Mouse (Mus musculus): ENCODE measurements around the gene Pole2.

Gene Pole2

DNA sequence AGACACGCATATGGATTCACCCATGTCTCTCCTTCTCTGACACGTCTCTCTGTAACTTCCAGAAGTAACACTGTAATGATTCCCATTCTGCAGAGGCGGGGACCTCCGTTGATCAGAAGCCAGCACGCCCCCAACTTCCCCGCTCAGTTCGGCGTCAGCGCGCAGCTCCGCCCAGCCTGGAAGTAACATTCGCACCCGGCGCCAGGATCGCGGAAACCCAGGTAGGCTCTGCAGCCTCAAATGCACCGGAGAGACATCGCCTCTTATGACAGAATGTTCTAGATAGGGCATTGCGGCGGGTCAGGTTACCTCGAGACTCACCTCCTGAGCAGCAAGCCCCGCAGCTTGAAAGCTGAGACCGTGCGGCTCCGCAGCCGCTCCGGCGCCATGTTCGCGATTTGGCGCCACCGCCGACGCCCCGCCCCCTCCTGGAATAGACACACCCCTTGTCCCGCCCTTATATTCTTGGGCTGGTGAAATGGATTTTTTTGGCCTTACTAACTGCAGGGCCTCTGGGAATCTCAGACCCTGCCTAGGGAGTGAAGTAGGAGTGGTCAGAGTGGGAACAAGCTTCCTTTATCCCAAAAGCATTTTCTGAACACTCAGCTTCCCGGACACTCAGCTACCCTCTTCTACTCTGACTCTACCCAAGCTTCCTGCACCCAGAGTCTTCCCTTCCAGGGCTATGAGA lies at the start of gene Pole2:
Pole2 (minus strand) TSS at position 420 of the 691 bp plus-strand sequence.
- peak; percentile 90 for DNase-seq (ENCODE audit: low spot score)

DNA sequence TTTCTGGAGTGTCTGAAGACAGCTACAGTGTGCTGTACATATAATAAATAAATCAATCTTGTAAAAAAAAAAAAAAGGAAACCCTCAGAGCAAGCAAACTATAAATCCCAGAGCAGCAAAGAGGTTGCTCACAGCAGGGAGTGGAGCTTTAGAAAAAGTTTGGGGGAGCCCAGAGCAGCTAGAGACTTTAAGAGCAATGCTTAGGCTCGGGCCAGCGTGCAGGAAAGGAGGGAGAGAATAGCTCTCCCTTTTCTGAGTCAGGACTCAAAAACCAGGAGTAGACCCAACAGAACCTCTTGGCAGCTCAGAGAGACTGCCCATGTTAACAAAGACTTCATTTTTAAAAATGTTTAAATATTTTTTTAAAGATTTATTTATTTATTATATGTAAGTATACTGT lies 41.0 kb upstream of the Pole2 start:
- DNase-seq (ENCODE audit: low spot score), result no peak

DNA sequence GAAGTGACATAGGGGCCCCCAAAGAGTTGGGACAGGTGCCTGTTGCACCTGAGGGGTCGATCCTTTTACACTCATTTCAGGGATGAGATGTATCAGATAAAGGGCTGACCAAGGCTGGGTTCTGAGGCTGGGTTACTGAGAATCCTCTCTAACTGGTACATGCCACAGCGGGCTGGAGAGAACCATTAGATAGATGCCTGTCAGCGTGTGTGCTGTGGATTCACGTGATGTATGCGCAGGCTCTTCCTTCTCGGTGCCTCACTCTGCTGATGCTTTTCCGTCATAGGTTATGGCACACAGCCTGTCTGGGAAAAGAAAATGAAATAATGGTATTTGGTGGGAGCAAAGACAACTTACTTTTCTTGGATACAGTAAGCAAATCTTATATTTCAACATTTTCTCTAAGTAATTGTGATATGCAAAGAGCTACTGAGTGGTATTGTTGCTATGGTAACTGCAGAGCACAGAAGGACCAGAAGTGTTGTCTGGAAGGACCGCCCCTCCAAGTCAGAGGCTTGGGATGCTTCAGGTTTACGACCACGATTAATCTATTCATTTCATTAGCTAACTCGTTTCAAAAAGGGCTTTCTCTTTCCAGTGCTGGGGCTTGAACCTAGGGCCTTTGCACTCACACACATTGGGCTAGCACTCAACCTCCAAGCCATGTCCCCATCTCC lies 40.1 kb upstream of the Pole2 start:
- no peak for DNase-seq (ENCODE audit: low spot score)

DNA sequence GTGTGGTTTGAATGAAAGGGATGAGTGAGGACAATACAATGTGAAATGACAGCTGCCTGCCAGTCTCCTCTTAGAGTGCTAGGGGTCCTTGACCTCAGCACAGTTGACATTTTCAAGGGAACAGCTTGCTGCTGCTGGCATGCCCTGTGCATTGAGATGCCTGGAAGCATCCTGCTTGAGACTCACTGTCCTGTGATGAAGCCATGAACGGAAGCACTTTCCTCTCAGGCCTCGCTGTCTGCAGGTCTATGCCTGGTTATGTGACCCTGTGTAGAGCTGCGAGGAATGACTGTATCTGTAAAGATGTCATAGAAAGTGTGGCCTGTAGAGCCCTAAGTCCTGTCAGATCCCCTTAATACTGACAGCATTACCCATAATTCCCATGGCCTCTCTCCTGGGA lies 37.0 kb upstream of the Pole2 start:
- no peak for DNase-seq (ENCODE audit: low spot score)

DNA sequence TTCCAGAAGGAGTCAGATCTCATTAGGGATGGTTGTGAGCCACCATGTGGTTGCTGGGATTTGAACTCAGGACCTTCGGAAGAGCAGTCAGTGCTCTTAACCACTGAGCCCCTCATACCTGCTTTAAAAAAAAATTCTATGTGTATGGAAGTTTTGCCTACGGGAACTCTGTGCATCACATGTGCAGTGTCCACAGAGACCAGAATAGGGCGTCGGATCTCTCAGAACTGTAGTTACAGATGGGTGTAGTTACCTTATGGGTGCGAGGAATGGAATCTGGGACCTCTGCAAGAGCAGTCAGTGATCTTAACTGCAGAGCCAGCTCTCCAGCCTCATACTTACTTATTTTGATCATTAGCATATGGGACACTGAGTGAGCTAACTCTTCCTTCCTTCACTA lies 34.3 kb upstream of the Pole2 start:
- DNase-seq (ENCODE audit: low spot score), result no peak

DNA sequence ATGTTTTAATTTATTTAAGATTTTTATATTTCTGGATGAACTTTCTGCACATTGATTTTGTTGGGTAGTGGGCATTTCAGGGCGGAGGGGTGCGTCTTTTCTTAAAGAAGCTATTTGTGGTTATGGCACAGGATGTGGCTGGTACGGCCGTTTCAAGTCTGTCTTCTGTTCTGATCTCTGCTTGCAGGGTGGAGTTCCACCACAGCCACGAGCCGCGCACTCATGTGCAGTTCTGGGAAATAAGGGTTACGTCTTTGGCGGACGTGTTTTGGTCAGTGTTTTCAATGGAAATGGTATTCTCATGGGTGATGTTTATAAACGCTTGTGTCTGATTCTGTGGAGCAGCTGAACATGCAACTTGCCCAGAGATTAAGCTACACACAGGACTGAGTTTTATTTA lies 29.8 kb upstream of the Pole2 start:
- no peak for DNase-seq (ENCODE audit: low spot score)

DNA sequence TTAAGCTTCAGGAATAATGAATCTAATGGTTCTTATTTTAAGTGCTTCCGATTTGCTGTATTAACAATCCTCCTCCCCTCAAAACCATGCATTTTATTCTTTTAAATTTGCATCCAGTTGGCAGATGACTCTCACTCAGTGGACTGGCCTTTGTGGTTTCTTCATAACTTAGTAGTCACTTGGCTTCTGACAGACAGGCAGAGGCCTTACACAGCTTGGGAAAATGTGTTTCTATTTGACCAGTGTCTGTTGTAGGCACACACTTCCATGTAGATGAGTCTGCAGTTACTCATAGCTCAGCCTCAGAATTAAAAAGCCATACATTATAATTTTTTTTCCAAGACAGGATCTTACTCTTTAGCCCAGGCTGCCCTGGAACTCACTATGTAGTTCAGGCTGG lies 25.8 kb upstream of the Pole2 start:
- no peak for DNase-seq (ENCODE audit: low spot score)

DNA sequence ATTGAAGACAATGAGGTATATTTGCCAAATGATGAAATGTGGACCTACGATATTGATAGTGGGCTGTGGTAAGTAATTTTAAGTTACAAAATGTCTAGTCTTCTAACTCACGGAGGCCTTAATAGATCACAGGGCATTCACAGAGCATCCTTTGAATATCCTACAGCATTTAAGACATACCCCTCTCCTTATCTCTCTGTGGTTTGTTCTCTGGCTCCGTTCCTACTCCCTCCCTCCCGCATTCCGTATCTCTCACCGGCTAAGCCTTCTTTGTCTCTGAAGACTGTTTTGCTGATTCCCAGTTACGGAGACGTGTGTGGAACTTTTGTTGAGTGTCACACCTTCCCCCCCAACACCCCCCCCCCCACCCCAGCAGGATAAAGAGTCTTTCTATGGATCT lies 22.8 kb upstream of the Pole2 start:
- DNase-seq (ENCODE audit: low spot score), result no peak

DNA sequence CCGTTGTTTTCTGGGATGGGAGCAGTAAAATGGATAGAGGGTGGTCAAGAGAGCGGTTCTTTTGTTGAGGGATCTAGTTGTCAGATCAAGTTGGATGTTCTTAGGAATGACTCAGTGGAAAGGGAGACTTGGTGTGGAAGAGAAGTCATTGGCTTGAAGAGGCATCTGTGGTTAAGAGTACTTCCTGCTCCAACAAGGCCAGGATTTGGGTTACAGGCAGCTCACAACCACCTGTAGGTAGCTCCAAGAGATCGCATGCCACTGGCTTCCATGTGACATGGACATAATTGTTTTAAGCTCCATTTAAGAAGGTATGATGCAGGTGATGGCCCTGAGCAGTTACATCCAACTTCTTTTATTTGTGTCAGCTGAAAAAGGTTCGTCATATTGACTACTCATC lies 21.8 kb upstream of the Pole2 start:
- DNase-seq (ENCODE audit: low spot score), result no peak

DNA sequence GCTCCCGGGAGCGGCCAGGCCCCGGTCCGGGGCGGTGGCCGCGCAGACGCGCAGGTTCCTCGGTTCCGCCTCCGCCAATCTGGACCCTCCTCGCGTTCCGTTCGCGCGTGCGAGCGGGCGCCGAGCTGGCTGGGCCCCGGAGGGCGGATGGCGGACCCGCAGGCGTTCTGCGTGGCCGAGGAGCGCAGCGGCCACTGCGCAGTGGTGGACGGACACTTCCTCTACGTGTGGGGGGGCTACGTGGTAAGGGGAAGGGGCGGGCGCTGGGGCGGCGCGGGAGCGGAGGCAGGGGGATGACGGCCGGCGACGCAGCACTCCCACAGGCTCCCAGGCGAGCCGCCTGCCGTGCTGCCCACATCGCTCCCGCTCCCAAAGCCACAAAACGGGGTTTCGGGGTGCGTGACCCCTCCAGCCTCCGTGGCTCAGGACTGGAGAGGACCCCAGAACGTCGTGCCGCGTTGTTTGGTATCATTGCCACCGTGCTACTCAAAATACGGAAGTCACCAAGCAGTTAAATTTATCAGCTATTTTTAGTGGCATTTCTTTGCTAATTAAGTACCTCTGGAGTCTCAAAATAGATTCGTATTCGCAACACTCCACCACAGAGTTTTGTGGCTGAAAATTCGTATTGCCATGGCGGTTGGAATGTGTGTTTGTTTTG lies 13.9 kb upstream of the Pole2 start:
- DNase-seq (ENCODE audit: low spot score), result peak; percentile 72

DNA sequence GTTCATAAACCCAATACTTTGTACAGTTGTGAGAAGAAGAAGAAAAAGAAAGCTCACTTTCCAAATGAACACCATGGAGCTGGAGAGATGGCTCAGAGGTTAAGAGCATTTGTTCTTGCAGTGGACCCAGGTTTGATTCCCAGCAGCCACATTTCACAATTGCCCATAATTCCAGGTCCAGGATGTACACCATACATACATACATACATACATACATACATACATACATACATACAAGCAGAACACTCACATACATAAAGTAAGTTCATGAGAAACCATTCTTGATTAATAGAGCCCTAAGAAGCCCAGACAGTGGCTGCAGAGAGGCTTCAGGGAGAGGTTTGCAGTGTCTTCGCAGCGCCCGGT lies 13.4 kb upstream of the Pole2 start:
- no peak for DNase-seq (ENCODE audit: low spot score)

DNA sequence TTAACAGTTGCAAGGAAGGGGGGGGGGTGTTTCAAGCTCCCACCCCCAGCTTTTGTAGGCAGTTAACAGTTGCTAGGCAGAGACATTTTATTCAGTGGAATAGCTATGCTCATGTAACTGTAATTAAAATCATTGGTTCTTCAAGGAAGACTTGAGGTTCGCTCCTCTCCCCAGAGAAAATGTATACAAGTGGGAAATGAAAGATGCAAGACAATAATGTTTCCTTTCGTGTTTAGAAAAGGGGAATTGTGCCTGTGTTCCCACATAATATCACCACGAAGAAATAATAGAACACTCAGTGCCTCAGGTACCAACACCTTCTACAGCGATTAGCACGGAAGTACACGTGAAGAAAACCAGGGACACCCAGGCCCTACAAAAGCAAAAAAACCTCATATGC lies 12.9 kb upstream of the Pole2 start, which contains the start of gene Klhdc1:
Klhdc1 (plus strand) TSS at position 301 of the 400 bp plus-strand sequence.
- DNase-seq (ENCODE audit: low spot score), result no peak

DNA sequence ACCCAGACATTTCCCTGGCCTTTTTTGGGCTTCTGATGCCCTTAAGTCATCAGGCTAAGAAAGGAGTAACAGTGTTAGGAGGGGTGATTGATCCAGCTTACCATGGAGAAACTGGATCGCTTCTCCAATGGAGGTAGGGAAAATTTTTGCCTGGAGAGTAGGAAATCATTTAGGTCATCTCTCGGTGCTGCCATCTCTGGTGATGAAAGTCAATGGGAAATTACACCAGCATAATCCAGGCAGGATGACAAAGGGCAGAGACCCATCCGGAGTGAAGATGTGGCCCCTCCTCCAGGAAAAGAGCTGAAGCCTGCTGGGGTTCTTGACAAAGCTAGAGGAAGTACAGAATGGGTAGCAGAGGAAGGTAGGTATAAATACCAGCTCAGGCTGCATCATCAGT lies 10.3 kb upstream of the Pole2 start:
- DNase-seq (ENCODE audit: low spot score), result no peak

DNA sequence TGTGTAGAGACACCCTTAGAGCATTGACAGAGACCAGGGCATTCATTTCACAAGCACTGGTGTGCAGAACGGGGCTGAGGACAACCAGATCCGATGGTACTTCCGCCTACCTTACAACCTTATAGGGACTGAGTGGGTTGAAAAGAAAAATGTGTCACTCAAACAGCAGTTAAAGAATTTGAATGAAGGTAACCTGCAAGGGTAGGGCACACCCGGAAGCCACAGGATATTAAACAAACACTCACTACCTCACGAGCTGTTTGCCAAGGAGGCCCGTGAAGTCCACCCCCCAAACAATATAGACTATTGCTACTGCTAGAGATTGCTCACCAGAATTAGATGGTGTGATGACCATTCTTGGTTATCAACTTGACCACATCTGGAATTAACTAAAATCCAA lies 7.8 kb upstream of the Pole2 start:
- no peak for DNase-seq (ENCODE audit: low spot score)

DNA sequence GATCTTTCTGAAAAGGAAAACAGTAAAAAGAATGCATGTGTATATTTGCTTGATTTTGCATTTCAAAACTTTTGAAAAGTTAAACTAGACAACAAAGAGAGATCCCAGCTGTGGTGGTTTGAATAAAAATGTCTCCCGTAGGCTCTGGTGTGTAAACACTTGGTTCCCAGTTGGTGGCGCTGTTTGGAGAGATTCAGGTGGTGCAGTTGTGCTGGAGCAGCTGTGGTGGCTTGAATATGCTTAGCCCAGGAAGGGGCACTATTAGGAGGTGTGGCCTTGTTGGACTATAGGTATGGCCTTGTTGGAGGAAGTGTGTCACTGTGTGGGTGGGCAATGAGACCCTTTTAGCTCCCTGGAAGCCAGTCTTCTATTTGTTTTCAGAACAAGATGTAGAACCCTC lies 1.3 kb upstream of the Pole2 start:
- DNase-seq (ENCODE audit: low spot score), result no peak

DNA sequence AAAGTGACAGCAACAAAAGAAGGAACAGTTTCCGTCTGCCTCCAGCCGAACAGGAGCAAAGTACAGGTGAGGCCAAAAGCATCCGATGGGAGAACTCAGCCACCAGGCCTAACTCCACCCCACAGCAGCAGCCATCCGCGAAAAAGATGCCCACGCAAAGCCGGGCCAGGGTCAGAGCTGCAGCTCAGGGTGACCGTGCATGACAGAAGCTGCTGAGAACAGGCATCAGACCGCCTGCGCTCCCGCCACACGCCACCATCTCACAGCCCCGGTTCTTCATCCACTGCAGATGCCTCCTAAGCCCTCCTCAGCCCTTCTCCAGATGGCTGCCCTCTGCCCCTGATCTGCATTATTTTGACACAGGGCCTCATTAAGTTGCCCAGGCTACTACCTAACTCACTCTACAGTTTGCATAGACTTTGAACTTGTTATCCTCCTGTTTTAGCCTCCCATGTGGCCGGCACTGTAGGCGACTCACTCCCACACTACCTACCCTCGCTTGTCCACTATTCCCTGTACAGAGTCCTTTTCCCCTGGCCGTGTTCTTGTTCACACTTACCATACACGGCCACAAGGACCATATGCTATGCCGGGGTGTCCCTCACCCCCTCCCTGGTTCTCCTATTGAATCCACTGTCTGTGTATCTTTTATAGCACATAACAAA lies 7.2 kb downstream of the Pole2 start:
- no peak for DNase-seq (ENCODE audit: low spot score)

DNA sequence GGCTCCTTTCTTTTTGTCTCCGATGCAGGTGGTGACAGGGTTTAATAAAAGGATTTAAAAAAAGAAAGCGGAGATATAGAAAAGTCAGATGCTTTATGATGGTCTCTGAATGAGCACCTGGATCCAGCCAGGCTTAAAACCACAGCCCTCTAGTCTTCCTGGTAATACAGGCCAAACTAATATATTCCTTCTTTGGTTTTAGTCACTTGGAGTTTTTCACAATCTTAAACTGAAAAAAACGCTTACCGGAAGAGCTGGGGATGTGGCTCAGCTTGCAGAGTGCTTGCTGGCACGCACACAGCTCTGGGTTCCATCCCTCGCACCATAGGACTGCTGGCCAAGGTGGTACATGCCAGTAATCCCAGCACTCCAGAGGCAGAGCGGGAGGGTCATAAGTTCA lies 11.4 kb downstream of the Pole2 start:
- no peak for DNase-seq (ENCODE audit: low spot score)

DNA sequence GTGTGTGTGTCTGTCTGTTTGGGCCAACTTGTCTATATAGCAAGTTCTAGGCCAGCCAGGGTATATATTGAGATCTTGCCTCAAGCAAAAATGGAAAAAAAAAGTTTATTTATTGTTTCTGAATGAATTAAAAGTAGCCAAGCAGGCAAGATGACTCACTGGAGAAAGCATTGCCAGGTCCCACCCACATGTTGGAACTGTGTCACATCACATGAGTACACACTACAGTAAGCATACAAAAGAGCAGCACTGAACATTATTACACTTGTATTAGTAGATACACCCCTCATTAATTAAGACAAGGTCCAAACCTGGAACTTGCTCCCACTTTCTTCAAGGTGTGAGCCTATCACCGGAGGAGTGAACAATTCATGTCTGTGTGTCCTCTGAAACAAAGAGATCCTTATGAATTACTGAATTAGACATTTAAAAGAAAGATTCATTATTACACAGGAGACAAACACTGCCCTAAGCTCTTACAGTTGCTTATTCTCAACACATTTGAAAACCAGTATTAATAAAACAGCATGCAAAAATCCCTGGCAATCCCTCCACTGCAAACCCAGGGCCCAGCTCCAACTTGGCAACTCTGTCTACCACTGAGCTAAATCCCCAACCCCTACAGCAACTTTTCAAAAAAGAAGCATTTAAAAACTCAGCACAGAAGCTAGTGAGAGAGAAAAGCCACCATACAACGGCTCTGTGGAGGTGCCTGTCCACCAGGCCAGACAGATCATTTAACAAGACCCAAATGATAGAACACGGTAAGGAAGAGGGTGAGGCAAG lies 12.8 kb downstream of the Pole2 start:
- DNase-seq (ENCODE audit: low spot score), result peak; percentile 76

DNA sequence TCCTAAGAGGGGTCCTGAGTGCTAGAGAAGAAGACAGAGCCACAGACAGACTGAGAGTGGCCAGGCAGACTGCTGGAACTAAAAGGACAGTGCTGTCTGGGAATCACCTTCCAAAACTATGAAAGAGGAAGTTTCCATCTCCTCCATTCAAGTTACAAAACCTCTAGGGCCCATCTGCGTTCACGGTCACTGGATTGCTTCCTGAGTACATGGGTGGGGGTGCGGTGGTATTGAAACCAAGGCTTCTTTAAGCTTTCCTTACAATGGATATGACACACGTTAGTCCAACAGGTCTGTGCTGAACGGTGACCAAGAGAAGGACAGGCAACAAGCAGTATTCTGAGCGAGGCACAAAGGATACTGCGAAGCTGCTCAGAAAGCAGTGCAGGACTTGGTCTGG lies 13.6 kb downstream of the Pole2 start:
- DNase-seq (ENCODE audit: low spot score), result no peak

DNA sequence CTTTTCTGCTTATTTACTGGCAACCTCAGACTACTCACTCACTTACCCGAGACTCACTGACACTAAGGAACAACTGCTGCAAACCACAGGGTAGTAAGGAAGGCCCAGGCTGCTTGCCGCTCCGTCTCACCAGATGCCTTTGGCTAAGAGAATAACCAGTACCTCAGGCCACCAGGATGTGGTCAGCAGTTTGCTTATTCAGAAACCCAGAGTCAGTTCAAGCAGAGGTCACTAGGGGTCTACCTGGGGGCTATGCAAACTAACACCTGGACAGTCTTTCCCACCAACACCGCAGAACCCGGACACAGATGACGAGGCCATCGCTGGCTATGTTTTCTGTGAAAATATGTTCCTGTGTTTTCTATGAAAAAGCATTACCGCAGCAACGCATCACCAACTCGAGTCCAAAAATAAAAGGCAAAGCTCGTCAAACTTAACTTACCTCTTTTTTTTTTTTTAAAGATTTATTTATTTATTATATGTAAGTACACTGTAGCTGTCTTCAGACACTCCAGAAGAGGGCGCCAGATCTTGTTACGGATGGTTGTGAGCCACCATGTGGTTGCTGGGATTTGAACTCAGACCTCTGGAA lies 14.7 kb downstream of the Pole2 start:
- DNase-seq (ENCODE audit: low spot score), result no peak

DNA sequence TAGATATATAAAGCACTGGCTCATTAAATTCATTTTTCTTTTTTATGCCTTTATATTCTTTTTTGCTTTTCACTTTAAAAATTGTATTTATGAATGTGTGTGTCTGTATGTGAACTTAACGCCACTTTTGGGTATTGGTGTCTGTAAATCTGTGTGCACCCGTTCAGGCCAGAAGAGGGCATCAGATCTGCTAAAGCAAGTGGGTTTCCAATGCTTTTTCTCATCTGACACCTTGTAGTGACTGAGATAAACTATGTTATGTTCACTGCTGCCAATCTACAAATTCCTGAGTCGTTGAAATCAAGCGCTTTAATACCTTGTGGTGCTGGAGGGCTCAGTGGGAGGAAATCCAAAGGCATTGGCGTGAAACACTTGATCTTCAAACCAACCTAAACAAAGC lies 16.9 kb downstream of the Pole2 start:
- no peak for DNase-seq (ENCODE audit: low spot score)
